Mouse (Mus musculus) liver, embryonic 11.5 days (tissue): ENCODE data around the gene Sdc1. TPM values are rescaled to one million over a fixed set of nuclear protein-coding genes. Genes with fewer than 3 reads are reported as not detected.
A peak's percentile ranks its signal among the peaks of the same experiment; 100 is the strongest.

Source experiments
- ATAC-seq: fragments of 200-750 bp; cut with Nextera tagmentation; replicated peaks from 2 replicates; pipeline ENCODE4 v1.8.0; 2017; ENCODE audit warnings: moderate number of reproducible peaks, mild to moderate bottlenecking, moderate TSS enrichment, moderate library complexity; ENCODE audit not compliant: low FRiP score
- DNase-seq: peaks from one replicate; pipeline ENCODE4 v3.0.0-alpha.2; 2017; ENCODE audit warnings: low spot score
- H3K27ac ChIP-seq: fragments of 300-500 bp; sonication (generic); 2 replicates; pipeline ENCODE4 v1.5.1; 2014; ENCODE audit warnings: mild to moderate bottlenecking, low read depth, low read length, control low read depth
- H3K27me3 ChIP-seq: fragments of 300-500 bp; sonication (generic); replicated peaks from 2 replicates; pipeline ENCODE4 v1.6.1; 2014; ENCODE audit warnings: low read length, mixed read lengths; ENCODE audit not compliant: control insufficient read depth, insufficient read depth
- H3K36me3 ChIP-seq: fragments of 300-500 bp; sonication (generic); 2 replicates; pipeline ENCODE4 v1.6.1; 2014; ENCODE audit warnings: mild to moderate bottlenecking, low read length, moderate library complexity, mixed read lengths; ENCODE audit not compliant: control insufficient read depth, insufficient read depth
- H3K4me1 ChIP-seq: fragments of 300-500 bp; sonication (generic); replicated peaks from 2 replicates; pipeline ENCODE4 v1.6.1; 2014; ENCODE audit warnings: low read length, mixed read lengths; ENCODE audit not compliant: control insufficient read depth, insufficient read depth
- H3K4me2 ChIP-seq: fragments of 300-500 bp; sonication (generic); 2 replicates; pipeline ENCODE4 v1.6.1; 2014; ENCODE audit warnings: mild to moderate bottlenecking, control low read depth, moderate library complexity
- H3K4me3 ChIP-seq: fragments of 300-500 bp; sonication (generic); 2 replicates; pipeline ENCODE4 v1.5.1; 2014; ENCODE audit warnings: low read depth, low read length, control low read depth
- H3K9ac ChIP-seq: fragments of 300-500 bp; sonication (generic); 2 replicates; pipeline ENCODE4 v1.6.1; 2014; ENCODE audit warnings: low read depth, low read length, control low read depth
- H3K9me3 ChIP-seq: fragments of 300-500 bp; sonication (generic); 2 replicates; pipeline ENCODE4 v1.6.1; 2016; ENCODE audit warnings: low read length, inconsistent platforms, mixed read lengths; ENCODE audit not compliant: control insufficient read depth
- WGBS: fragments of 180-500 bp; shearing (Covaris S2); extraction: QIAGEN DNeasy Blood & Tissue Kit; methylation state at CpG from one replicate; pipeline ENCODE4 v1.1.7; 2014; 5-methylcytosine and 5-hydroxymethylcytosine counted together
- polyA plus RNA-seq: library from polyadenylated mRNA; unstranded; fragments of >200 nt; fragmentation: Nextera tagmentation; extraction: Ambion mirVana; gene quantifications from 2 replicates; pipeline ENCODE4 v1.2.1, GENCODE M21; 2014

Gene Sdc1
- polyA plus RNA-seq, 1 experiment from 2014 or later: 50.2 TPM

- Histone ChIP-seq H3K9me3 (no peaks in the 10 kb centered on the region), H3K9ac (no peak overlapping the region), H3K27ac (no peak overlapping the region), H3K4me2 (no peak overlapping the region), H3K4me1 (peaks cover 14% of the 10 kb centered on the region), H3K4me3 (no peak overlapping the region), H3K36me3 (no peaks in the 10 kb centered on the region; the same call in 1 of the 2 replicates), H3K27me3 (no peaks in the 10 kb centered on the region)
- WGBS: 82% methylated on average over 12 of the region's 12 CpGs
- DNase-seq (no peak), ATAC-seq (no peak)
Measured at GRCm38 (mm10) chr12:8786984-8787730, 16.0 kb downstream of the Sdc1 start.

DNA sequence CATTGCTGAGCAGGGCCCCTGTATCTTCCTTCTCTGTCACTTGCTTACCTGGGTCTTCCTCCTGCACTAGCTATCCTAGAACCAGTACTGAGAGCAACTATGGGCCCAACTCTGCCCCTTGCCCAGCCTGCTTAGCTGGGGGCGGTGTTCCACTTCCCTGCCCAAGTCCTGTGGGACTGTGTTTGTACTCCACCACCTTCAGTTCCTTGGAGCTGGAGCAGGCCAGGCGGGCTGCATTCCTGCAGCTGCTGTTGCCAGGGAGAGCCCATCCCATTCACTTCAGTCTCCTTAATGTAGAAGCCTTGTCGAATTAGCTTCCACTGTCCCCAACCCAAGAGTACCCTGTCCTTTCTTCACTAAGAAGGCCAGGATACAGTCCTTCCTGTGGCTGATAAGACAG lies 17.3 kb downstream of the Sdc1 start:
- peaks cover 13% of the 10 kb centered on the region for H3K4me1 ChIP-seq
- DNase-seq (no peak), ATAC-seq (no peak)
- H3K36me3 ChIP-seq: no peaks in the 10 kb centered on the region; the same call in 1 of the 2 replicates
- H3K4me2 ChIP-seq: no peak overlapping the region
- H3K27me3 ChIP-seq: no peaks in the 10 kb centered on the region
- H3K27ac ChIP-seq: no peak overlapping the region
- no peaks in the 10 kb centered on the region for H3K9me3 ChIP-seq
- WGBS: 81% methylated on average over 3 of the region's 3 CpGs
- H3K9ac ChIP-seq: no peak overlapping the region
- no peak overlapping the region for H3K4me3 ChIP-seq

DNA sequence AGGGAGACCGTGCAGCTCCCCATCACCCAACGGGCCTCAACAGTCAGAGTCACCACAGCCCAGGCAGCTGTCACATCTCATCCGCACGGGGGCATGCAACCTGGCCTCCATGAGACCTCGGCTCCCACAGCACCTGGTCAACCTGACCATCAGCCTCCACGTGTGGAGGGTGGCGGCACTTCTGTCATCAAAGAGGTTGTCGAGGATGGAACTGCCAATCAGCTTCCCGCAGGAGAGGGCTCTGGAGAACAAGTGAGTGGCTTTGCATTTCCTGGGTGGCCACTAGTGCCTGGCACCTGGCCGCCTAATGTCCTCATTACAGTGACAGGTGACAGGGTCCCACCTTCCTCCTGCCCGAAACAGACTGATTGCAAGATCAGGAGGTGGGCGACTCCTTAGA lies 19.5 kb downstream of the Sdc1 start:
- Histone ChIP-seq H3K4me3 (no peak overlapping the region), H3K9ac (no peak overlapping the region), H3K9me3 (no peaks in the 10 kb centered on the region), H3K27me3 (no peaks in the 10 kb centered on the region), H3K27ac (no peak overlapping the region), H3K36me3 (no peaks in the 10 kb centered on the region; the same call in 1 of the 2 replicates), H3K4me2 (no peak overlapping the region), H3K4me1 (peaks cover 1% of the 10 kb centered on the region; the same call in 1 of the 2 replicates)
- WGBS: 88% methylated on average over 12 of the region's 12 CpGs
- DNase-seq (no peak), ATAC-seq (no peak)

GRCm38 (mm10) chr12:8793410-8794051 lies 22.4 kb downstream of the Sdc1 start:
- H3K4me3 ChIP-seq: no peak overlapping the region
- no peaks in the 10 kb centered on the region; the same call in 1 of the 2 replicates for H3K36me3 ChIP-seq
- ATAC-seq: 0 out of 2 replicates have a peak, but pooled peaks have one; percentile 24
- no peak overlapping the region for H3K4me2 ChIP-seq
- no peaks in the 10 kb centered on the region for H3K9me3 ChIP-seq
- no peaks in the 10 kb centered on the region for H3K27me3 ChIP-seq
- no peak overlapping the region for H3K9ac ChIP-seq
- no peaks in the 10 kb centered on the region for H3K4me1 ChIP-seq
- 68% methylated on average over 2 of the region's 2 CpGs for WGBS
- no peak for DNase-seq
- no peak overlapping the region for H3K27ac ChIP-seq

DNA sequence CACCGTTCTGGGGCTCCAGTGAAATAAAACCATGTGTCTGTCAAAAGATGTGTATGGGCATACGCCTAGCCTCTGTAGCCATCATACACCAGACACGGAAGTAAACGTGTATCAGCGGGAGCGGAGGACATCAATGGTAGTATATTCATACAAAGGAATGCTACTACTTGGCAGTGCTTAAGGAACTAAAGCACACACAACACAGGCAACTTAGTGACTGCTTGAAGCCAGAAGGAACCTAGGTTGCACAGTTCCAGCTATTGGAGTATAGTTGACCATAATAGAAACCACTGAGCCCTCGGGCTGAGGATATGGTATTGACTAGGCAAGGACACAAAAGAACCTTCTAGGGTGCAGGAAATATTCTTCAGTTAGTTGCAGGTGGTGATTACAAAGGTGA lies 26.8 kb downstream of the Sdc1 start:
- Histone ChIP-seq H3K9me3 (no peaks in the 10 kb centered on the region), H3K4me3 (no peak overlapping the region), H3K4me1 (no peaks in the 10 kb centered on the region), H3K27me3 (no peaks in the 10 kb centered on the region), H3K9ac (no peak overlapping the region), H3K27ac (no peak overlapping the region), H3K4me2 (no peak overlapping the region), H3K36me3 (no peaks in the 10 kb centered on the region)
- ATAC-seq: no peak
- DNase-seq: no peak
- WGBS: 86% methylated on average over 7 of the region's 7 CpGs

DNA sequence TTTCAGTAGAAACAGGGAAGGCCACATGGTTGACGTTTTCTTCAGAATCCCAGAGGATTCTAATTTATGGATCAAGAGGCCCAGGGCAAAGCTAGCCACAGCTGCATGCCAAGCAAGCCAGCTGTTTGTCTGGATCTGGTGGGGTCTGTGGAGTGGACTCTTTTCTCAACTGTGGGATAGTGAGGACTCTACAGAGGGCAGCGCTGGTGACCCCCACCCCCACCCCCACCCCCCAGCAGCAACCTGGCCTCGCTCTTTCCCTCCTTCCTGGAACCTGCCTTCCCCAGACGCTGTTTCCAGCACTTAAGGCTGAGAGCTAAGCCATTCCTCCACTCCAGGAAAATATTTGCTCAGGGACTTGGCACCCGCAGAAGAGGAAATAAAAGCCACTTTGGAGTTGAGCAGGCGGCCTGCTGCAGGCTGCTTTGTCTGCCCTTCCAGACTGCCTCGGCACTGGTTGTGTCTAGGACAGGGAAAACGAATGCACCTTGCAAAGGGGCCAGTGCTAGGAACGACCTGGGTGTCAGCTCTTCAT lies 27.4 kb downstream of the Sdc1 start:
- no peak for ATAC-seq
- no peaks in the 10 kb centered on the region for H3K36me3 ChIP-seq
- H3K9me3 ChIP-seq: no peaks in the 10 kb centered on the region
- DNase-seq: no peak
- WGBS: 58% methylated on average over 9 of the region's 9 CpGs
- no peaks in the 10 kb centered on the region for H3K27me3 ChIP-seq
- H3K4me1 ChIP-seq: no peaks in the 10 kb centered on the region
- no peak overlapping the region for H3K9ac ChIP-seq
- no peak overlapping the region for H3K4me2 ChIP-seq
- H3K27ac ChIP-seq: no peak overlapping the region
- no peak overlapping the region for H3K4me3 ChIP-seq

- 52% methylated on average over 10 of the region's 10 CpGs for WGBS
- Histone ChIP-seq H3K9ac (no peak overlapping the region), H3K36me3 (no peaks in the 10 kb centered on the region), H3K4me3 (no peak overlapping the region), H3K27me3 (no peaks in the 10 kb centered on the region), H3K4me2 (no peak overlapping the region), H3K9me3 (no peaks in the 10 kb centered on the region), H3K4me1 (no peaks in the 10 kb centered on the region), H3K27ac (no peak overlapping the region)
- ATAC-seq (no peak), DNase-seq (no peak)
Measured at GRCm38 (mm10) chr12:8803421-8804076, 32.4 kb downstream of the Sdc1 start.

GRCm38 (mm10) chr12:8804077-8804456 lies 32.9 kb downstream of the Sdc1 start:
- Histone ChIP-seq H3K4me2 (no peak overlapping the region), H3K36me3 (no peaks in the 10 kb centered on the region), H3K4me3 (no peak overlapping the region), H3K9ac (no peak overlapping the region), H3K4me1 (no peaks in the 10 kb centered on the region), H3K27me3 (no peaks in the 10 kb centered on the region), H3K27ac (no peak overlapping the region), H3K9me3 (no peaks in the 10 kb centered on the region)
- DNase-seq (no peak), ATAC-seq (no peak)
- WGBS: 96% methylated on average over 3 of the region's 3 CpGs
